Mouse (Mus musculus) embryonic facial prominence, embryonic 13.5 days (tissue): ENCODE data around the gene Hoxa5. TPM values are rescaled to one million over a fixed set of nuclear protein-coding genes. Genes with fewer than 3 reads are reported as not detected.

ENCODE experiments used
- ATAC-seq: fragments of 200-750 bp; cut with Nextera tagmentation; 2 replicates; pipeline ENCODE4 v1.8.0; 2017; ENCODE audit warnings: low read depth; ENCODE audit not compliant: insufficient number of reproducible peaks, insufficient read depth, low FRiP score, low TSS enrichment
- H3K27ac ChIP-seq: fragments of 300-500 bp; sonication (generic); 2 replicates; pipeline ENCODE4 v1.5.1; 2015; ENCODE audit warnings: moderate library complexity, mild to moderate bottlenecking, inconsistent platforms
- H3K27me3 ChIP-seq: fragments of 300-500 bp; sonication (generic); 2 replicates; pipeline ENCODE4 v1.6.1; 2015; ENCODE audit warnings: mild to moderate bottlenecking, inconsistent platforms
- H3K36me3 ChIP-seq: fragments of 300-500 bp; sonication (generic); 2 replicates; pipeline ENCODE4 v1.6.1; 2015; ENCODE audit warnings: mild to moderate bottlenecking, inconsistent platforms
- H3K4me1 ChIP-seq: fragments of 300-500 bp; sonication (generic); 2 replicates; pipeline ENCODE4 v1.6.1; 2015; ENCODE audit warnings: inconsistent platforms
- H3K4me2 ChIP-seq: fragments of 300-500 bp; sonication (generic); 2 replicates; pipeline ENCODE4 v1.6.1; 2015; ENCODE audit warnings: moderate library complexity, mild to moderate bottlenecking, inconsistent platforms
- H3K4me3 ChIP-seq: fragments of 300-500 bp; sonication (generic); 2 replicates; pipeline ENCODE4 v1.5.1; 2015; ENCODE audit warnings: mild to moderate bottlenecking, inconsistent platforms
- H3K9ac ChIP-seq: fragments of 300-500 bp; sonication (generic); 2 replicates; pipeline ENCODE4 v1.6.1; 2015; ENCODE audit warnings: mild to moderate bottlenecking, inconsistent platforms
- H3K9me3 ChIP-seq: fragments of 300-500 bp; sonication (generic); 2 replicates; pipeline ENCODE4 v1.6.1; 2016; ENCODE audit warnings: inconsistent platforms
- WGBS: fragments of 180-500 bp; shearing (Covaris S2); methylation state at CpG from one replicate; pipeline ENCODE4 v1.1.7; 2015; ENCODE audit warnings: mixed read lengths; 5-methylcytosine and 5-hydroxymethylcytosine counted together
- polyA plus RNA-seq: library from polyadenylated mRNA; unstranded; fragments of >200 nt; fragmentation: Nextera tagmentation; extraction: Ambion mirVana; gene quantifications from 2 replicates; pipeline ENCODE4 v1.2.1, GENCODE M21; 2015

Hoxa5 gene
- polyA plus RNA-seq, 1 experiment from 2014 or later = 4.8 TPM

DNA sequence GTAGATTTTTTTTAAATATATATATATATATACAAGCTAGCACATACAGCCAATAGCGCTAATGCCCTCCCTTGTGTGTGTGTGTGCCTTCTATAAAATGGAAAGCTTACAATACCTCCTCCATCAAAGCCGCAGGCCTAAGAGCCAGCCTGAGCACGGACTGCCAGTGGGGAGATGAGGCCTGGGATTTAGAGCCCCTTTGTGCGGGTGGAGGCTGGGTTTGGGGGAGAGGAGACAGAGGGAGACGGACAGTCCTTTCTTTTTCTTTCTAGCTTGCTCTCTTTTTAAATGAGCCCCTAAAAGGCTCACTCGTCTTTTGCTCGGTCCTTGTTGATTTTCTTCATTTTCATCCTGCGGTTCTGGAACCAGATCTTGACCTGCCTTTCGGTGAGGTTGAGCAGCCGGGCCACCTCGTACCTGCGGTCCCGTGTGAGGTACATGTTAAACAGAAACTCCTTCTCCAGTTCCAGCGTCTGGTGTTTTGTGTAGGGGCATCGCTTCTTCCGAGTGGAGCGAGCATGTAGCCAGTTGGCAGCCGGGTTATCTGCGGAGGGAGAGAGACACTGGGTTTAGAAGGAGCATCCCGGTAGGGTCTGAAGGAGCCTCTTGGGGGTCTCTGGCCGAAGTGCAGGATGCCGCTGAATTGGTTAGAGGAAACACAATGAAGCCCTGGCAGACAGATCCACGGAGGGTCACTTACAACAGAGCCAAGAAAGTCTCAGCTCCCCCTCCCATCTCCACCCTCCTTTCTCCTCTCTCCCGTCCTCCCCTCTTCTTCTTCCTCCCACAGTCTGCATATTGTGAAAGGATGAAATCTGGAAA, 19.8 kb upstream of the Hoxa5 start:
- Histone ChIP-seq H3K27me3 (peaks cover 99% of the 10 kb centered on the region), H3K9me3 (no peaks in the 10 kb centered on the region), H3K4me1 (peaks cover 12% of the 10 kb centered on the region), H3K27ac (no peak overlapping the region), H3K4me3 (no peak overlapping the region), H3K36me3 (no peaks in the 10 kb centered on the region), H3K4me2 (no peak overlapping the region), H3K9ac (no peak overlapping the region)
- no peak for ATAC-seq
- 2% methylated on average over 24 of the region's 24 CpGs for WGBS

- H3K9me3 ChIP-seq = no peaks in the 10 kb centered on the region
- H3K4me3 ChIP-seq = no peak overlapping the region
- 11% methylated on average over 13 of the region's 13 CpGs for WGBS
- no peak overlapping the region for H3K9ac ChIP-seq
- peaks cover 10% of the 10 kb centered on the region for H3K4me1 ChIP-seq
- H3K4me2 ChIP-seq = no peak overlapping the region
- no peak for ATAC-seq
- no peaks in the 10 kb centered on the region for H3K36me3 ChIP-seq
- peaks cover 100% of the 10 kb centered on the region for H3K27me3 ChIP-seq
- H3K27ac ChIP-seq = no peak overlapping the region
Measured at GRCm38 (mm10) chr6:52222729-52223128, 18.3 kb upstream of the Hoxa5 start.

DNA sequence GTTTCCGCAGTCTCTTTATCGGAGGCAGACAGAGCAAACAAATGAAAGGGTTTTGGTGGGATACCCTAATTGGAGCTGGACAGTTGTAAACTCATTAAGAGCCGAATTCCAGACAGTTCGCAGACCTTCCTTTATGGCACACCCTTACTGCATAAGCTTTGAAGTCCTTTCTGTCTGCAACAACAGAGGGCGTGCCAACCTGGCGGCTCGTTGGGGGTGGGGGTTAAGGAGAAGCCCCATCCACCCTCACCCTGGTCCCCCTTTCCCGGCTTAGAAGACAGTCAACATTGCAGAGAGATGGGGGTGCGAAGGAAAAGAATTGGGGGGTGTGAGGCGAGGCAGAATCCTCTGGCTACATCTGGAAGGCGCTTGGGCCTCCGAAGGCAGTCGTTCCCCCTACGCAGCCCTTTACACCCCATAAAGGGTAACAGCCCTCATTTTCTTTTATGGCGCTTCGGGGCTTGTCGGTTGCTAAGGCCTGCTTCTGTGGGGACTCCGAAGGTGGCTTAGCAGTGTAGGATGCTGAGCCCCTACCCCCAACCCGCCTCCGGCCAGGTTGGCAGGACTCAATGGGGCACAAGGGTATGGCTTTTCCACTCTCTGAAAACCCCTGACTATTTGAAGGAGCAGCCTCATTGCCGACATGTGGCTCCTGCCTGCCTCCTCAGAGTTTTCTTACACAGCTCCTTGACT, 17.8 kb upstream of the Hoxa5 start:
- peaks cover 100% of the 10 kb centered on the region for H3K27me3 ChIP-seq
- ATAC-seq = no peak; the same call in 1 of the 2 replicates
- no peaks in the 10 kb centered on the region for H3K36me3 ChIP-seq
- H3K4me2 ChIP-seq = peak overlapping the region; percentile 86
- no peaks in the 10 kb centered on the region for H3K9me3 ChIP-seq
- WGBS = 6% methylated on average over 21 of the region's 21 CpGs
- peaks cover 16% of the 10 kb centered on the region for H3K4me1 ChIP-seq
- H3K9ac ChIP-seq = peak overlapping the region; percentile 67; the same call in 1 of the 2 replicates
- no peak overlapping the region for H3K27ac ChIP-seq
- peak overlapping the region; percentile 54 for H3K4me3 ChIP-seq

DNA sequence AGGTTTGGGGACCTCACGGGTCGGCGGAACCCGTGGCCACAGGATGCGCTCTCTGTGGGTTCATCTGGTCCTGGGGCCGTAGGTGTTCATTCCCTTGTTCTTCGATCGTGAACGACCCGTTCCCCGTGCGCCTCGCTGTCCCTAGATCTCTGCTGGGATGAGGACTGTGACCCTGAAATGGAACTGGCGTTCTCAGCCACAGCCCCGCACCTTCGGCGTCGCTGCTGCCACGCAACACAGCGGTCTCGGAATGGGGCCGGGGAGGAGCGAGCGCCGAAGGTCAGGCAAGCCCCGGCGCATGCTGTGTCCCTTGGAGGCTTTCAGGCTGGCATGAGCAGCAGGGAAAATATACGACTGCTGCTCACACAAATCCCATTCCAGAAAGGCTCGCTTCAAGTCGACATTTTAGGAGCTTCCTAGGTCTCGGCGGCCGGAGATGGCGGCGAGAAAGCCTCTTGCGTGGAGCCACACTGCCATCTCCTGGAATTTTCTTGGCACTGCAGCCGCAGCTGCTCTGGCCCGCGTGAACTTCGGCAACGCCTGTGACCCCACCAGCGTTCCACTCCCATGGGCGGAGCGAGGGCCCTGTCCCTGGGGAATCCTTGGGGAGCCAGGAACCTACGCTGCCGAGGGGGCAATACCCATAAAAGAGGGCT, 17.1 kb upstream of the Hoxa5 start, which contains the start of gene Hoxa7:
TSS of gene Hoxa7 (minus strand) at position 518 of the 656 bp plus-strand sequence.
- no peak for ATAC-seq
- Histone ChIP-seq H3K4me2 (peak within 1 kb of the TSS; percentile 86), H3K36me3 (no peaks in the 10 kb centered on the region), H3K4me1 (peaks cover 21% of the 10 kb centered on the region), H3K4me3 (peak within 1 kb of the TSS; percentile 54), H3K27ac (no peak within 1 kb of the TSS), H3K9ac (peak within 1 kb of the TSS; percentile 67), H3K27me3 (peaks cover 100% of the 10 kb centered on the region), H3K9me3 (no peaks in the 10 kb centered on the region)
- 1% methylated on average over 46 of the region's 46 CpGs for WGBS

- no peaks in the 10 kb centered on the region for H3K9me3 ChIP-seq
- WGBS = 5% methylated on average over 12 of the region's 12 CpGs
- ATAC-seq = no peak
Measured at GRCm38 (mm10) chr6:52220865-52221310, 16.5 kb upstream of the Hoxa5 start.

DNA sequence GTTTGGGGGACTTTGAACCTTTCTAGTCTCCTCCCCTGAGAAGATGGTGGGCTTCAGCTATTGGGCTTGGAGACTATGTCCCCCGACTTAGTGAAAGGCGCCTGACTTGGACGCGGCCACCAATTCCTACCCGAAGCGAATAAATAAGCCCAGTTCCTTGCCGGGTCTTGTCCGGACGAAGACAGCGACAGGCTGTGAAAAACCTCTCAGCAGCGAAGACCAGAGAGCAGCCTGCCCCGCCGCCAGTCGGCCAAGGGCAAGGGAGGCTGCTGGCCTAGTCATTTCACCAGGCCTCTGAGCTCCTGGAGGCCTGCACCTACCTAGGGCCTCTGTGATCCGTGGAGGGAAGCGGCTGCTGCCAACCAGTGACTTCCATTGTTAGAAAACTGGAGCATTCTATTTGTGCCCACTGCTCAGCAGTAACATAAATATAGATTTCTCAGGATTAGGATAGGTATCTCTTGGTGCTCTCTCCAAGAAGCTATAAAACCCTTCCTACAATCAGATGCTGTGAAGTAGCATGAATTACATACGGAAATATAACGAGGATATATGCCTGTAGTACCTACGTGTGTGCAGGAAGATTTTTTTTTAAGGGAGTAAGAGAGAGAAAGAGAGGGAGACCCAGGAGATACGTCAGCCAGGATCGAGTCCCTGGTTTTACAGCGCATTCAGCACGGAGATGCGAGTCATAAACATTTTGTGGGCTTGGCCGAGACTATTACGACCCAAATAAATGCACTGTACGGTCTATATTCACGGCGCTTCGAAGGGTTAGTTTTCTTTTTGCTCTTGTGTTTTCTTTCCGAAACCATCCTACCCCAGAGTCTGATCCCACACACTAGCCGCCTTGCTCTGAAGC, 15.8 kb upstream of the Hoxa5 start:
- Histone ChIP-seq H3K4me1 (peaks cover 23% of the 10 kb centered on the region), H3K36me3 (no peaks in the 10 kb centered on the region), H3K9ac (no peak overlapping the region), H3K4me3 (no peak overlapping the region), H3K4me2 (no peak overlapping the region), H3K27ac (no peak overlapping the region), H3K27me3 (peaks cover 100% of the 10 kb centered on the region), H3K9me3 (no peaks in the 10 kb centered on the region)
- no peak for ATAC-seq
- 10% methylated on average over 32 of the region's 32 CpGs for WGBS

More at GRCm38 (mm10) chr6:52220865-52221310, 16.5 kb upstream of the Hoxa5 start:
- Histone ChIP-seq H3K4me3 (peak overlapping the region; percentile 54), H3K27ac (no peak overlapping the region), H3K36me3 (no peaks in the 10 kb centered on the region), H3K9ac (no peak overlapping the region), H3K4me1 (peaks cover 21% of the 10 kb centered on the region), H3K4me2 (peak overlapping the region; percentile 86), H3K27me3 (peaks cover 100% of the 10 kb centered on the region)

DNA sequence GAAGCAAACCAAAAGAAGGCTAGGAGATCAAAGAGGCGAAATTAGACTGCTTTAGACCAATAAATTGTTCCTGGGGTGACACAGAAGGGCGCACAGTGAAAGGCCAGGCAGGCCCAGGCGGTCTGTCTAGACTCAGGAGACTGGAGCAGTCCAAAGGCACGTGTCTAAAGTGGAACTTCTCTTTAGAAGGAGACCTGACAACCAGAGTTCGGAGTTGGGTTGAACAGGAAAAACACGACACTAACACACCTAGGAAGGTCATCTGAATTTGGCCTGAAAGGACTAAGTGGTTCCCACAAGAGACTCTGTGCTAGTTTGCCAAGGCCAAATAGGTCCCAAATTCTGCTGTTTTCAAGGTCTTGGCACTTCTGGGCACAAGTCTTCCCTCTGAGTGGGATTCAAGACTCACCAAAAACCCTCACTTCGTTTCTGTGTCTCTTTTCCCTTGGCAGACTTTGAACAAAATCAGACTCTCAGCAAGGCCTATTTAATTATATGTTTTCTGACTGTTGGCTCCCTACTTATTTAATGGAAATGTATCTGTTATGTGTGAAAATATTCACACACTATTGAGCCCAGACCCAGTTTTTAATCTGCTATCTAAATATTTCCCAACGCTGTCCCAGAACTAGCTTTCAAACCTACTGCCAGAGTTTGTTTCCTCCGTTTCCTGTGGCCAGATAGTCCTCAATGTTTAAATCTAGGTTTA, 15.0 kb upstream of the Hoxa5 start:
- ATAC-seq = no peak
- no peak overlapping the region for H3K9ac ChIP-seq
- H3K27ac ChIP-seq = no peak overlapping the region
- no peaks in the 10 kb centered on the region for H3K9me3 ChIP-seq
- H3K4me1 ChIP-seq = peaks cover 23% of the 10 kb centered on the region
- H3K36me3 ChIP-seq = no peaks in the 10 kb centered on the region
- no peak overlapping the region for H3K4me3 ChIP-seq
- peaks cover 100% of the 10 kb centered on the region for H3K27me3 ChIP-seq
- WGBS = 19% methylated on average over 9 of the region's 9 CpGs
- H3K4me2 ChIP-seq = no peak overlapping the region

- 7% methylated on average over 14 of the region's 14 CpGs for WGBS
- H3K9ac ChIP-seq = no peak overlapping the region
- H3K9me3 ChIP-seq = no peaks in the 10 kb centered on the region
- H3K4me3 ChIP-seq = no peak overlapping the region
- no peak overlapping the region for H3K27ac ChIP-seq
- H3K4me1 ChIP-seq = peaks cover 23% of the 10 kb centered on the region
- peaks cover 100% of the 10 kb centered on the region for H3K27me3 ChIP-seq
- no peak for ATAC-seq
- H3K4me2 ChIP-seq = no peak overlapping the region
- H3K36me3 ChIP-seq = no peaks in the 10 kb centered on the region
Measured at GRCm38 (mm10) chr6:52218643-52219215, 14.3 kb upstream of the Hoxa5 start.

- Histone ChIP-seq H3K27me3 (peaks cover 100% of the 10 kb centered on the region), H3K36me3 (no peaks in the 10 kb centered on the region), H3K4me2 (peak overlapping the region; percentile 51; the same call in 1 of the 2 replicates), H3K9ac (no peak overlapping the region), H3K4me1 (peaks cover 25% of the 10 kb centered on the region), H3K9me3 (no peaks in the 10 kb centered on the region), H3K4me3 (peak overlapping the region; percentile 30; the same call in 1 of the 2 replicates), H3K27ac (no peak overlapping the region)
- no peak for ATAC-seq
- 4% methylated on average over 23 of the region's 23 CpGs for WGBS
Measured at GRCm38 (mm10) chr6:52217895-52218642, 13.7 kb upstream of the Hoxa5 start.

GRCm38 (mm10) chr6:52217459-52217768, 13.0 kb upstream of the Hoxa5 start:
- Histone ChIP-seq H3K9me3 (no peaks in the 10 kb centered on the region), H3K9ac (no peak overlapping the region), H3K27ac (no peak overlapping the region), H3K4me3 (peak overlapping the region; percentile 30), H3K4me1 (peaks cover 27% of the 10 kb centered on the region), H3K36me3 (no peaks in the 10 kb centered on the region), H3K4me2 (peak overlapping the region; percentile 51), H3K27me3 (peaks cover 100% of the 10 kb centered on the region)
- WGBS = under 1% methylated on average over 25 of the region's 25 CpGs
- ATAC-seq = no peak
